Mouse (Mus musculus) skeletal muscle tissue, postnatal 0 days (tissue): Measurements from ENCODE around the gene Ttbk1. TPM values are rescaled to one million over a fixed set of nuclear protein-coding genes. Genes with fewer than 3 reads are reported as not detected.

ENCODE experiments used
- polyA plus RNA-seq: library from polyadenylated mRNA; unstranded; fragments of >200 nt; fragmentation: Nextera tagmentation; extraction: Ambion mirVana; gene quantifications from 2 replicates; pipeline ENCODE4 v1.2.1, GENCODE M21; 2015

Gene Ttbk1
- 0.02 and 0.03 TPM in 2 replicates for polyA plus RNA-seq

GRCm38 (mm10) chr17:46487431-46487830 lies at the start of gene Ttbk1:
Ttbk1 (minus strand) TSS chr17:46487675.

GRCm38 (mm10) chr17:46496623-46497434 lies 9.4 kb upstream of the Ttbk1 start, which contains the start of gene Dnph1:
Dnph1 (plus strand) TSS chr17:46496711.

GRCm38 (mm10) chr17:46438298-46438873 lies 49.1 kb downstream of the Ttbk1 start, which contains the start of gene Slc22a7:
Slc22a7 (minus strand) TSS chr17:46438457.

GRCm38 (mm10) chr17:46428761-46429414 lies 58.6 kb downstream of the Ttbk1 start, which contains the start of gene Crip3:
Crip3 (plus strand) TSS chr17:46428926.

Other genes starting within 250 kb of the Ttbk1 start
- 31.5 and 31.7 TPM in 2 replicates for gene Polr1c, start 239.6 kb downstream of the Ttbk1 start, polyA plus RNA-seq
- gene Yipf3, start 239.6 kb downstream of the Ttbk1 start, polyA plus RNA-seq = 92.1 and 98.5 TPM in 2 replicates
- 0.44 and 0.71 TPM in 2 replicates for gene Lrrc73, start 234.1 kb downstream of the Ttbk1 start, polyA plus RNA-seq
- 40.6 and 41.4 TPM in 2 replicates for gene Tjap1, start 204.6 kb downstream of the Ttbk1 start, polyA plus RNA-seq
- gene Dlk2, start 190.3 kb downstream of the Ttbk1 start, polyA plus RNA-seq = 3.2 and 3.7 TPM in 2 replicates
- gene Abcc10, start 159.3 kb downstream of the Ttbk1 start, polyA plus RNA-seq = 2.7 and 2.8 TPM in 2 replicates
- gene Zfp318, start 103.9 kb downstream of the Ttbk1 start, polyA plus RNA-seq = 4.8 and 5.7 TPM in 2 replicates
- 0.96 and 2.6 TPM in 2 replicates for gene Crip3, start 58.7 kb downstream of the Ttbk1 start, polyA plus RNA-seq
- gene Slc22a7, start 49.2 kb downstream of the Ttbk1 start, polyA plus RNA-seq = not detected in 2 replicates
- gene Dnph1, start 9.0 kb upstream of the Ttbk1 start, polyA plus RNA-seq = 4.4 and 6.8 TPM in 2 replicates
- gene Cul9, start 58.7 kb upstream of the Ttbk1 start, polyA plus RNA-seq = 3.8 and 4.6 TPM in 2 replicates
- gene Srf, start 68.5 kb upstream of the Ttbk1 start, polyA plus RNA-seq = 11.5 and 11.8 TPM in 2 replicates
- gene Ptk7, start 141.8 kb upstream of the Ttbk1 start, polyA plus RNA-seq = 27.0 and 29.7 TPM in 2 replicates
- 21.3 and 22.1 TPM in 2 replicates for gene Klc4, start 158.3 kb upstream of the Ttbk1 start, polyA plus RNA-seq
- 162 and 164 TPM in 2 replicates for gene Mrpl2, start 158.6 kb upstream of the Ttbk1 start, polyA plus RNA-seq
- gene Cul7, start 162.7 kb upstream of the Ttbk1 start, polyA plus RNA-seq = 29.7 and 30.6 TPM in 2 replicates
- 31.2 and 38.9 TPM in 2 replicates for gene Rrp36, start 186.7 kb upstream of the Ttbk1 start, polyA plus RNA-seq
- 77.9 and 84.1 TPM in 2 replicates for gene Mea1, start 191.1 kb upstream of the Ttbk1 start, polyA plus RNA-seq
- 276 and 315 TPM in 2 replicates for gene Klhdc3, start 193.2 kb upstream of the Ttbk1 start, polyA plus RNA-seq
- gene Ppp2r5d, start 217.4 kb upstream of the Ttbk1 start, polyA plus RNA-seq = 40.9 and 43.3 TPM in 2 replicates
- gene Pex6, start 223.8 kb upstream of the Ttbk1 start, polyA plus RNA-seq = 12.0 and 16.9 TPM in 2 replicates
- 2.6 and 3.7 TPM in 2 replicates for gene Gnmt, start 241.5 kb upstream of the Ttbk1 start, polyA plus RNA-seq